Mouse (Mus musculus) cerebellum, postnatal 10 days (tissue): ENCODE data around the gene Plcb2.

Experiments
- DNase-seq, 2 experiments: peaks; one replicate each; pipeline ENCODE4 v3.0.0; 2021; ENCODE audit warnings: mixed read lengths in 2 of 2

Plcb2 gene

DNA sequence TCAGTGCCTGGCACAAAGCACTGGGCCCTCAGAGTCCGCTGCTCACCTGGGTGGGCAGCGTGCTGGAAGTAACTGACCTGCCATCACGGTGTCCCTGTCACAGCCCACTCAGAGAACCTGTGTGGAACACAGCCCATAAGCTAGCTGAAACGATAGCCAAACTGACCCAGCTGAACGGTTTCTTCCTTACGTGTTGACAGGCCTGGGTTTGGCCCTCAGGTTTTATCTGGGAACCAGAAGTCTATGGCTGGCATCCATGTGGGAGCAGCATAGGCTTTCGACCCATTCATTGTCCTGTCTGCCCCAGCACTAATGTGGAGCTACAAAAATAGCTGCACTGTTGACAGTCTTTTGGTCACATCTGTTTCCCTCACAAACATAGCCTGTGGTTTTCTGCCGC, 22.2 kb upstream of the Plcb2 start:
- no peak for DNase-seq

DNA sequence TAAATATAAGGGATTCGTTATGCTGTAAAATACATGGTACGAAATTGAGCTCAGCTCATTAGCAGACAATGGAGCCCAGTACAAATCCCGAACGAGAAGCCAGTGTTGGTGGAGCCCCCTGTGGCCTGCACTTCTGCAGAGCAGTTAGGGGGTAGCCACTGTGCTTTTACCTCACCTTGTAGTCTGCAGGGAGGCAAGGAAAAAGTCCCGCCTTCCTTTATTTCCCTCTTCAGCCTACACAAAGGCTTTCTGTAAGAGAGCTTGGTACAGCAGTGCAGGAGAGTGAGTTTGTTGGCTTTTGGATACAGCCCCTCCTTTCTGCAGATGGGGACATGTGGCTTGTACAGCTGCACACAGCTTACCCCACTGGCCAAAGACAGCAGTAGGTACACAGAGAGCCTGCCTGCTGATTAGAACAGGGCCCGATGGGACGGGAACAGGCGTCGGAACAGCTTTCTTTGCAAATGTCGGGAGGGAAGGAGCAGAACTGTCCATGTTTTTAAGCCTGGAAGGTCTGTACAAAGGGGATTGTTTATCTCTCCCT, 21.2 kb upstream of the Plcb2 start:
- no peak for DNase-seq

DNA sequence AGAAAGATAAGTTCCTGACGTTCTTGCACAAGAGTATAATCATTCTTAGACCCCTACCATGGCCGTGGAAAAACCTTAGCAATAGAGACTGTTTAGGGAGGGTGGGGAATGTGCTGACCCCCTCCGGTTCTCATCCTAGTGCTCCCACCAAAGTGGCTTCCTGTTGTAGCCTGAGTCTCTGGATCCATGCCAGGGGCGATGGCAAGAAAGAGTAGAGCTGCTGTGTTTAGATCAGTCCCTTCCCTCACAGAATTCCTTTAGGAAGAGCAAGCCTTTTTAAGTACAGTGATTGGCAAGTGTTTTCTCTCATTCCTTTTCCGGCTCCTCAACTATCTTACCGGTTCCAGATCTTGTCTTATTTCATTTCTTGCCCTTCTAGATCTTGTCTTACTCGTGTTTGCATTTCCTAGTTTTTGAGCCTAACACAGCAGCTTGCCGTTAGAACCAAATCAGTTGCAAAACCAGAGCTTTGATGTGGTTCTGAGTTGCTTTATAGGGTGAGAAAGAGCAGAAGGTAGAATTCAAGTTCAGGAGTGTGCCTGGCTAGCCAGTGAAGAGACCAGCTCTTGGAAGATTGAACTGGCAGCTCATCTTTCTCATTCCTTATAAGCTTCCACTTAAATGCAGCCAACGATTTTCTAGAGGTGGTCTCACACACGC, 19.2 kb upstream of the Plcb2 start:
- peak; percentile 74 to 77 for DNase-seq

DNA sequence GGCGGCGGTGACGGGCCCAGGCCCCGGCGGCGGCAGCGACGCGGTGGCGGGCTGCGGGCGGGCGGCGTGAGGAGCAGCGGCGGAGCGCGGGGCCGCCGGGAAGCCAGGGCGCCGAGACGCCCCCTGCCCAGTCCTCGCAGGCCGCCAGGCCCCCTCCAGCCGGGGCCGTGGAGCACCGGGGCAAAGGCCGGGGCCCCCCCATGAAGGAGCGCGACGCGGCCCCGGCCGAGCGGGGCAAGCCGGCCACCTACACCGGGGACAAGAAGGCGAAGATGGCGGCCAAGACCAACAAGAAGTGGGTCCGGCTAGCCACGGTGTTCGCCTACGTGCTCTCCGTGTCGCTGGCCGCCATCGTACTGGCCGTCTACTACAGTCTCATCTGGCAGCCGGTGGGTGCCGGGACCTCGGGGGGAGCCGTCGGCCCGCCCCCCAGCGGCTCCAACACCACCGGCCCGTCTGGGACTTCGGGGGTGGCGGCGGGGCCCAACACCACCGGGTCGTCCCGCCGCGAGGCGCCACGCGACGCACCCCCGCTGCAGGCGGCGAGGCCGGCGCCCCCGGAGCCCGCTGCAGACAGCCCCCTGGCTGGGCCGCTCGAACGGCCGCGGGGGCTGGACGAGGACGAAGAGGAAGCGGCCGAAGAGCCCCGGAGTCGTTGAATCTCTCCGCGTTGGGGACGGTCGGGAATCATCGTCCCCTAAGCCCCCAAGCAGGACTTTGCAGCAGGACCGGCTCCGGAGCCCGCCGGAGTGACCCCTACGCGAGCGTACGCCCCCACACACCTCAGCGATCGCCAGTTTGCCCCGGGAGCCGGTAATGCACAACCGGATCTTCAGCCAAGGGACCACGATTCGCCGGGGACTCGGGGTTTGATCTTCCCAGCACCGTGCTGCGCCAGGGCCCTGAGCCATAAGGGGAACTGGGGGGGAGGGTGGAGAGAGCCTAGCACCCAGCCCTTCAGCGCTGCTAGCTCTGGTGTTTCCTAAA, 18.0 kb upstream of the Plcb2 start:
- DNase-seq: peak; percentile 69 to 74

DNA sequence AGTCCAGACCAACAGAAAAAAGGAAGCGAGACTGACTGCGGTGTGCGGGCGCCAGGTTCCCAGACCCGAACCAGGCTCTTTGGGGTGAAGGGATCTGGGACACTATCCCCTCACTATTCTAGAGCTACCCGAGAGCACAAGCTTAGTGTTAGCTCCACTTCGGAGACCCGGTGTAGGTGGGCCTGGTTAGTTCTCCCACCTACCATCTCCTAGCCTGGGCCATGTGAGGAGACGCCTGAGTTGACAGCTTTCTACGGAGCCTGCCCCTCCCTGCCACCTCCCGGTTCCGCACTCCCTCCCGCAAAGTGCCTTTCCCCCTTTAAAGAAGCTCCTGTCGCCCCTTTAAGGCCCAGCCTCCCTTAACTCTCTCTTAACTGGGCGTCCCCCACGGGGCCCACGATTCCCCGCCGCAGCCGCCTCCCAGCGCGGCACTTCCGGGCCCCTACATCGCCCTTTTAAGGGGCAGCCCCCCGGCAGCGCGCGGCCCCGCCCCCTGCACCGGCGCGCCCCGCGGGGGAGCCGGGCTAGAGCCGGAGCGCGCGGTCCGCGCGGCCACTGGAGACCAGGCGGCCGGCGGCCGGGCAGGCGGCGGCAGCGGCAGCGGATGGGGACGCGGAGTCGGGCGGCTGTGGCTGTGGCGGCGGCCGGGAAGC, 17.1 kb upstream of the Plcb2 start, which contains the start of gene Inafm2:
Inafm2 (plus strand) TSS at position 527 of the 653 bp plus-strand sequence.
- peak; percentile 91 to 95 for DNase-seq

DNA sequence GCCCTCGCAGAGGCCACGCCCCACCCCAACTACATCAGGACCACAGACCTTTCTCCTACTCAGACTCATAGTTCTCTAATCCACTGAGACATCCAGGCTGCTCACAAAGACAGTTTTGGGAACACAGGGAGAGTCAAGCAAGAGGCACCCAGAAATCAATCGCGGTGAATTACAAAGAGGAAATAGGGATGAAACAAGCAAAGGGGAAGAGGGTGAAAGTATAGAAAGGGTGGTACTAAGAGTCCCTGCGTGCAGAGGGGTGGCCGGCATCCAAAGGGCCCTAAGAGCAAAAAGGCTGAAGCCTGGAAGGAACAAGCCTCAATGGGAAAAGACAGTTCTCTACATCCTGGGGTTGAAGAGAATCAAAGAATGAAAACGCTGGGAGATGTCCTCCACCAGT, 16.4 kb upstream of the Plcb2 start:
- no peak for DNase-seq

DNA sequence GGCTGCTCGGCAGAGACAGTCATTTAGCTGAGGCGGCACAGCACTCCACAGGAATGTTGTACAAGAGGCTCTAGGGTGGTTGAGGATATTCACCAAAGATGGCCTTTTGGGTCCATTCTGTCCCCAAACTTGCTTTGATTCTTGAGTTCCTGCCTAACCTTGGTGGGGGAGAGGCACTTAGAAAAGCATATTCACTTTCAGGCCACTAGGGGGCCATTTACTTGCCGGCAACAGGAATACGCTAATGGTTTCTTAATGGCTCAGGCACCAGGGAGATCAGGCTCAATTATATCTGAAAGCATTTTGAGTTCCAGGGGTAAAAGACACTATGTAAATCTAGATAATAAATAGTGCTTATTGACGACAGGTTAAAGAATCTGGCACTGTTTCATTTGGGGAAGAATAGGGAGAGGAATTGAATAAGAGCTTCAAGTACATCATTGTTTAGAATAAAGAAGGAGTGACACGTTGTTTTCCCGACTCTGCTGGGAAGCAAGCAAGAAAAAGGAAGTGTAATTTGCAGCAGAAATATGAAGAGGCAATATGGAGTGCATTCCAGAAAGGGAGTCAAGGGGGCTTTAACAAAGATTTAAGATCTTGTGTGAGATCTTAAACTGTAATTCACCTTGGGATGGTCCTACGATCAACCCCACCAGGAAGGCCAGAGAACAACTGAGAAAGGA, 15.2 kb upstream of the Plcb2 start:
- DNase-seq: peak; percentile 65 to 73

DNA sequence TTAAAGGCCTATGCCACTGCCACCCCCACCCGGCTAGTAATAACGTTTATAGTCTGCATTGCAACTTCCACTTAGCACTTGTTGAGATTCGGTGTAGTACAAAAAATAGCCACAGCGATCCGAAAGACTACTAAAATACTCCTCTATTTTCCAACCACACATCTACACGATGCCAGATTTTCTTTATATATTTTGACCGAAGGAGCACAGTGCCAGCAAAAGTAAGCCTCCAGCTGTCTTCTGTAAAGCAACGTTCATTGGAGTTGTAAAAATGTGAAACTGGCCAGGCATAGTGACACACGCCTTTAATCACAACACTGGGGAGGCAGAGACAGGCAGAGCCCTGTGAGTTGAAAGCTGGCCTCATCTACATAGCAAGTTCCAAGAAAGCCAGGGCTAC, 12.9 kb upstream of the Plcb2 start:
- peak in 1 of 2 experiments; percentile 1 for DNase-seq

DNA sequence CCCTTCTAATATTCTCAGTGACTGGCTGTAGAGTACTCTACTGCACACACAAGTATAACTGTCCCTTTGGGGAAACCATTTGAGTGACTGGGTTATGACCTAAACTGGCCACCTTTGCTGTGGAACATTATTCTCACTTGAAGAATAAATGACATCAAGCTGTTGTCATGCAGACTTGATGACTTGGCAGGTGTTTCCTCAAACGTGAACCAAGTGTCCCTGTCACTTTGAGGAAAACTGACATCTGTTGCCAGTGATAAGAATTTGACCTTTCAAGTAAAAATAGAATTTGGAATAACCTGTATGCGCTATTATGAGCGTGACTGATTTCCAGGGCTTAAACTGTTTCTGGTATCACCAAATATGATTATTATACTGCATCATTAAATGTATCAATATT, 12.1 kb upstream of the Plcb2 start:
- no peak for DNase-seq

DNA sequence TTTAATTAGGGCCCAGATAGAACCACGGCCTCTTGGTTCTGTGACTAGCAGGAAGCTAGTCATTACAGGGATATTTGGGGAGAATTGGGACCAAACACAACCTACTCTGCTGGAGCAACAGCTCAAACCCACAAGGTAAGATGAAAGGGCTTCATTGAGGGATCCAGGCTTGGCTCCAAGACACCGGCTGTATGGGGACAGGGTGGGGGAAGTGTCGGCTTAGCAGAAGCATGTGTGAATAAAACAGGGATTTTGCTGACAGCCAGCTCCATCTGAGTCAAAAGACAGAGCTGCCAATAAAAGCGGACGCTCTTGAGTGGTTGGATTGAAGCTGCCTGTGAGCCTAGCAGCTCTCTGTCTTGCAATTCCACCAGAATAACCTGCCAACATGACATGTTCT, 5.1 kb upstream of the Plcb2 start:
- peak; percentile 78 to 80 for DNase-seq

DNA sequence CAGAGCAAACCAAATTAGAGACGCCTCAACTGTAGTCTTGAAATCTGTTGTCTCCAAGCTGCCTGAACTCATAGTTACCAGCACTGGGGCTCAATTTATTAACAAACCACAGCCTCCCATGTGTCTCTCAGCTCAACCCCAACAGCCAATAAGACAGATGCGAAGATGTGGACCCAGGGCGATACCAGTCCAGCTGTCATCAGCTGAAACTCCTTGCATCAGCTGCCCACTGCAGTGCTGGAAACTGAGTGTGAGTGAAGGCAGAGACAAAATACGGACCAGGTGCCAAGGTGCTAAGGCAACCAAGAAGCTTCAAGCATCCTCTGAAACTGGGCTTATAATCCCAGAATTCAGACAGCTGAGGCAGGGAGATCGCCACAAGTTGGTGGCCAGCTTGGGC, 3.7 kb upstream of the Plcb2 start:
- no peak for DNase-seq

DNA sequence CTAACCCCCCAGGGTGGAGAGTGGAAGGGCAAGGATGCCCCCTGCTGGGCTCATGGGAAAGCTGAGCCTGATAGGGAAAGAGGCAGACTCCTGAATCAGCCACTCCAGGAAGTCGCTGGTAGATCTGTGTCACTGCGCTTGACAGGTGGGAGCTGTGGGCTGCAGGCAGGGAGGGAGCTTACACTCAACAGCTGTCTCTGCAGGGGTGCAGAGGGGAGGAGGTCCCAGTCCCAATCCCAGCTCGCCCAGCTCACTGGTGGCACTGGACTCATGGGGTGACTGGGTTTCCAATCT, 2.3 kb upstream of the Plcb2 start:
- peak; percentile 70 to 77 for DNase-seq

DNA sequence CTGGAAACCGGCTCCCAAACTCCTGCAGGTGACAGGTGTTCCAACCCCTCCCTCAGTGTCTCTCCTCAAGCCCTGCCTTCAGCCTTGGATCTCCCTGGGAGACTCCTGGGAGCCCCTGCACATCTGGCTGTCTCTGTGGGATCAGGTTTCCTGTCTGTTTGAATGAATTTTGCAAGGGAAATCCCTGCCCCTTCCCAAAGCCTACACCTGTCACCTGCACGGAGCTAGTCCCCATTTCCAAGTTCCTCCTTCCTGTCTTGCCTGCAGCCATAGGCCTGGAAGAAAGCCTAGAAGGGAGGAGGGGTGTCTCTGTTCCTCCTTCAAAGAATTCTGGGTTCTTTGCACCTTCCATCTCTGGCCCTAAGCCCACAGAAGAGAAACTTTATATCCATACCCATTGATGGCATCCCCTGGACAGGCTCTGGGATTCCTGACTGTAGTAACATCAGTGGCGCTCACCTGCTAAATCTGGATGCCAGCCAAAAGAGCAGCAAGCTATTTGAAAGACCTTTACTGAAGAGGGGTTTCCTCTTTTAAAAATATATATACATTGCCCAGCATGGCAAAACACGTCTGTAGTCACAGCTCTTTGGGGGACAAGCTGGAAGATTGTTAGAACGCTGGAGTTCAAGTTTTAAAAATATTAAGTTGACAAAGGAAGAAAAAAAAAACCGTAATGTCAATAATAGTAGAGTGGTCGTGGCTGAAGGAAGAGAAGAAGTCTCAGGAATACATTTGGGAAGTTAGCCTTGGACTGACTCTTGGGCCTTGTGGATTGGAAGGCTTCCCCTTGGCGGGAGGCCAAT, 1.8 kb upstream of the Plcb2 start:
- no peak for DNase-seq

DNA sequence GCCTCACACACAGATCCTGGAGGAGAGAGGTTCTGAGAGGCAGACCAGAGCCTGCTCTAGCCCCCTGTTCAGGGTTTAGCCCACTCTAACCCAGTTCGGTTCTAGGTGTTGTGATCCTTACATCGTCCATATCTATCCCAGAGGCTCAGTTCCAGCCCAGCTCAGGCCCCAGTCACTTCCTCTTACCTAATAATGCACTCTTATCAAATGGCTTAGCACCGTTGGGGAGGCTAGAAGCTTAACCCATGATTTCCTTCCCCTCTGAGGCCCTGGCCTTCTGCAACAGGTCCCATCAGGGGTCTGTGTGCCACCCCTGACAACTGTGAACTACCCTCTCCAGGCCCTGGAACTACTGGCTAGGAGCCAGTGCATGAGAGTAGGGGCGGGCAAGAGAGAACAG, 956 bp upstream of the Plcb2 start:
- no peak for DNase-seq

DNA sequence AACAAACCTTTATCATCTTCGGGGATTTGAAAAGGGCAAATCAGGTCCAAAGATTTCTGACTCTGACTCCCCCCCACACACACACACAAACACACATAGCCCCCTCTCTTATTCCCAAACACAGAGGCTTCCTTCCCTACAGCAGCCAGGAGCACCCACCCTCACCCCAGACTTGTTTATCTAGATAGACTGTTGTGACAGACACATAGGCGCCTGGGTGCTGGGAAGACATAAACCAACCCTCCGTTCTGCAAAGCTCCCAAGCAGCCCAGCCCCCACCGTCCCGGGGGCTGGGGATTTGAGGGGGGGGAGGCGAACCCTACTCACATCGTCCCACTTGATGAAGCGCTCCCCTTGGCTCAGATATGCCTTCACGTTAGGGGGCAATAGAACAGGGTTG, 327 bp downstream of the Plcb2 start:
- no peak for DNase-seq

DNA sequence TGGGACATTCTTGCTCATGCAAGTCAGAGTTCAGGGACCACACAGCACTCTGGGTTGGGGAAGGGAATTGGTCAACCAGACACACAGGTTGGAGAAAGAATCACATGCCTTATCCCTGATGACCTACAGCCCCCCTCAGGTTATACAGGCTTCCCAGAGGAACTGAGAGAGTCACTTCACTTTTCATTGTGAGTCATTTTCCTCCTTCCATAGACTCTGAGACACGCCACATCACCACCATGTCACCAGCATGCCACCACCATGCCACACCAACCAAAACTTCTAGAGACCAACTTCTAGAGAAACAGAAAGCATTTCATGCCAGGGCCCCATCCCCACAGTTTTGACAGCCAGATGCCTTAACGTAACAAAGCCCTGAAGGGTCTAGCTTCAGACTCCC, 1.4 kb downstream of the Plcb2 start:
- no peak for DNase-seq

DNA sequence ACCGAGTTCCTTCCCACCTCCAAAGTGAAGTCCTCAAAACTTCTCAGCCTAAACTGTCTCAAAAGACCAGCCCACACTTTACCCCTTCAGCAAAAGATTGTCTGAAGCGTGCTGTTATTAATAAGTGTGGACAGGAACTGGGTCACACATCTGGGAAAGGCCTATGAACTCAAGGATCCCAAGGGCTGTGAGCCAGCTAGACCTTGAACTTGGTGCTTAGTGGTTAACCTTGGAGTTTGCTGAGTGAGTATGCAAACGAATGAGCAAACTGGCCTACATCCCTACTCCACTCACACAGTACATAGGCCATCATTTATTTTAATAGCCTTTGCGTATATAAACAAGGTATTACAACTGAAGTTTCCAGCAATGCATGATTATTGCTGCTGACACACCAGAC, 2.7 kb downstream of the Plcb2 start:
- no peak for DNase-seq

DNA sequence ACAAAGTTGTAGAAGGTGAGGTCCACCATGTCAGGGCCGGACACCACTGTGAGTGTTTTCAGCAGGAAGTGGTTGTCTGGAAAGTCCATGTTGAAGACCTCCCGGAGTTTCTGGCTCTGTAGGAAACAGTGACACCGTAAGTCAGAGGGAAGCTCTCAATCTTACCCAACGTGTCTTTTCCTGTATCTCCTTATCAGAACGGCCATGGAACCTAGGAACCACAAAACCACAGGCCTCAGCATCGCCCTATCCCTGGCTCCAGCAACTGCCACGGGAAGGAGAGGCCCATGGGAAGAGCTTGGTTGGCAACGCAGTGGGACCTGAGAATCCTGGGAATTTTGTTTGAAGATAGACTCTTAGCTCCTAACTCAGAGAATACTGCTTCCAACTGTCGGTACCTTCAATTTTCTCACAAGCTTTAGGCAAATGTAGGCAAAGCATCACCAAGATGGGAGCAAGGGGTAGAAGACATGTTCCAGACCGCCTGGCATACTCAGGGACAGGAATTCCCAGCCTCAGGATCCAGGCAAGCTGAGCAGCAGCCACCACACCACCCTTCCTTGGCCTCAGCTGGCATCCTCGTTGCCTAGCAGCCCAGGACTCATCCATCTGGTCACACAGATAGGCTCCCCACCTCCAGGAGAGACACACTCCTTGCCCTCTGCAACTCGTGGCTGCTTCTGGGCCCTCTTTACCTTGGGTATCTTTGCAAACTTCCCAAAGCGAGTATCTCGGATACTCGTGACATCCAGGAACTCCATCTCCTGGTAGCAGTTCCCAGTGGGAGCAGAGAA, 4.3 kb downstream of the Plcb2 start:
- peak in 1 of 2 experiments; percentile 41 for DNase-seq

DNA sequence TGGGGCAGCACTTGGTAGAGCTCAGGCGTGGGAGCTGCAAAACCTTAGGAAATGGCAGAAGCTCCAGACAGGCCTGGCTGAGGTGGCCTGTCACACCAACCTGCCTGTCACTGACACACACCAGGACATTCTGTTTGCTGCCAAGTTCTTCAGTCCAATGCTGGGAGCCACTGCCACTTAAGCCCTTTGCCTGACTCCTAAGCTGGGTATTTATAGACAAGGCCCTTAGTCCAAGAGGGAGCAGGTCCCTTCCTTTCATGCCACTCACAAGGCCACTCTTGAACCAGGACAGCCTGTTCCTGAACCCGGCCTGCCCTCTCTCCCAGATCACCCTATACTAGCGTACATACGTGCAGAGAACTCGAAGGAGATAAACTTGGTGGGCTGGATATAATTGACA, 11.6 kb downstream of the Plcb2 start:
- DNase-seq: peak; percentile 48 to 64

DNA sequence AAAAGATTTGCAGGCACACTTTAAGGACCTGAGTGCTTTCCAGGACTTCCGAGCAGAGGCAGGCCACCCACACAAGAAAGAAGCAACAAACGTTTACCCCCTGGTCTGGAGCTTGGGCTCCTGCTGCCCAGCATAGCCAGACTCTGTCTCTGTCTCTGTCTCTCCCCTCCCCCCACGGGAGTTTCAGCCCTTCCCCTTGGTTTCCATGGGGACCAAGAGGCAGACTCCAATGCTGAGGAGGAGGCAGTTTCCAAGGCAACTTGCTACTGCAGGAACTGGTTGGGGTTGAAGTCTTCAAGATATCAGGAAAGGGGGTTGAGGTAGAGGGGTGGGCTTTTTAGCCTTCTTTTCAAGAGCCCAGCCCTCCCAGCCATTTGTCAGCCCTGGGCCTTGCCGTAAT, 14.0 kb downstream of the Plcb2 start:
- peak in 1 of 2 experiments; percentile 42 for DNase-seq

DNA sequence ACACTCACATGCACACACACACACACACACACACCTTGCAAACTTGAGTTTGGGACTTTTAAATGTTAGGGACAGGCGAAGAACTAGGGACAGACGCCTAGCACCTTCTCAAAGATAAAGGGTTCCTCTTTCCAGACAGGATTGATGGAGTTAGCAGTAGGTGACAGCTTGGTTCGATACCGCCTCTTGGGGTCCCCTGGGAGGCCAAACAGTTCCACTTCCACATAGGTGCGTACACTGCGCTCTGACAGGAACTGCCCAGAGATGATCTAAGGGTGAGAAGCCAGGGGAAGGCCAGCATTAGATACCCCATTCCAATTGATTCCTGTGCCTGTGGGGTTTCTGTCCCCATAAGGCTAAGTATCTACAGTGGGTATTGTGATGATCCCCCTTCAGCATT, 14.6 kb downstream of the Plcb2 start:
- DNase-seq: no peak
